Mouse (Mus musculus) olfactory bulb, adult 2 months (tissue): Measurements from ENCODE around the gene Fam213a. TPM values are rescaled to one million over a fixed set of nuclear protein-coding genes. Genes with fewer than 3 reads are reported as not detected.

Experiments
- H3K27ac ChIP-seq: fragments of 200-500 bp; 2 replicates; pipeline ENCODE4 v1.5.1; 2012; ENCODE audit warnings: low read depth, low read length; ENCODE audit not compliant: insufficient read depth
- H3K4me1 ChIP-seq: fragments of 200-500 bp; 2 replicates; pipeline ENCODE4 v1.6.1; 2012; ENCODE audit warnings: low read length; ENCODE audit not compliant: control insufficient read depth, insufficient read depth
- H3K4me3 ChIP-seq: fragments of 200-500 bp; 2 replicates; pipeline ENCODE4 v1.5.1; 2012; ENCODE audit warnings: mild to moderate bottlenecking, low read depth, low read length, moderate library complexity; ENCODE audit not compliant: insufficient read depth
- CTCF ChIP-seq: fragments of 200-500 bp; IDR thresholded peaks from 2 replicates; pipeline ENCODE4 v1.5.1; 2012; ENCODE audit warnings: low read depth, mild to moderate bottlenecking, low read length, moderate library complexity; ENCODE audit not compliant: insufficient read depth
- POLR2A ChIP-seq: fragments of 200-500 bp; IDR thresholded peaks from 2 replicates; pipeline ENCODE4 v1.6.1; 2012; ENCODE audit warnings: mild to moderate bottlenecking, low read depth, low read length, moderate library complexity; ENCODE audit not compliant: insufficient read depth
- WGBS: fragments of 180-500 bp; shearing (Covaris S2); methylation state at CpG from one replicate; pipeline ENCODE4 v1.1.7; 2018; 5-methylcytosine and 5-hydroxymethylcytosine counted together
- polyA plus RNA-seq: library from polyadenylated mRNA; stranded (reverse); fragments of >200 nt; gene quantifications from 2 replicates; pipeline ENCODE4 v1.2.4, GENCODE M21; 2012; ENCODE audit warnings: low replicate concordance; ENCODE audit not compliant: missing spikeins, insufficient read depth, insufficient read length

Gene Fam213a
- polyA plus RNA-seq, 1 experiment = not detected

DNA sequence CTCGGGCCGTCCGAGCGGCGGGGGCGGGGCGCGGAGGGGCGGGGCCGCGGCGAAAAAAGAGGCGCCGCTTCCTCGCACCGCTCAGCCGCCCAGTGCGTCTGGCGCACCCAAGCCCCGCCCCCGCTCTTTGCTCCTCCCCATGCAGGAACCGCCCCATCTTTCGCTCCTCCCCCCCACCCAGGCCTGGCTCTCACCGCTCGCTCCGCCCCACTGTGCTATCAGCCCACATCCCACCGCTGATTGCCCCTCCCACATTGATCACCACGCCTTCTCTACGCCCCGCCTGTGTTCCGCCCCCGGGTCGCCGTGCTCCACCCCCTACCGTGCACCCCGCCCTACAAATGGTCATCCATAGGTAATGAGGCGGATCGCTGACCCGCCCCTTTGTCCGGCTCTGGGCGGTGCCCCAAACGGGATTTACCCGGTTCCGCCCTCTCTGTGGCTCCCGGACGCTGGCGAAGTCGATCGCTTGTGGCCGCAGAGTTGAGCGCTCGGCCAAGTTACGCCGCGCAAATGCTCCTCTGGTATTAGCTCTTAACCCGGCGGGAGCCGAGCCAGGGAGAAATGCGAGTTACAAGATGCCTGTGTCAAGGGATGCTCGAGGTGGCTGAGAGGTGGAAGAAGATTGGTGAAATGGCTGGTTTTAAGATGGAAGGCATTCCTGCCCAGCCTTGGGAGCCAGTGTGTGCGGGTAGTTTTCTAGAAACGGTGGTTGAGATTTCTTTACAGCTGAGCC is 46.6 kb downstream of the Fam213a start:
- TF ChIP-seq POLR2A (no peak), CTCF (no peak)
- H3K27ac ChIP-seq = peak overlapping the region; percentile 13; the same call in 1 of the 2 replicates
- under 1% methylated on average over 60 of the region's 62 CpGs for WGBS
- peaks cover 18% of the 10 kb centered on the region for H3K4me1 ChIP-seq
- H3K4me3 ChIP-seq = peak overlapping the region; percentile 89

- peak within 1 kb of the TSS; percentile 89 for H3K4me3 ChIP-seq
- H3K27ac ChIP-seq = peak within 1 kb of the TSS; percentile 65
- H3K4me1 ChIP-seq = peaks cover 18% of the 10 kb centered on the region
- TF ChIP-seq POLR2A (0 out of 2 replicates have a peak, but pooled peaks have one; percentile 5), CTCF (no peak)
- 1% methylated on average over 54 of the region's 54 CpGs for WGBS
These were observed 47.2 kb downstream of the Fam213a start, which contains the start of gene Tspan14 for GRCm38 (mm10) chr14:40966392-40966861. TSS of gene Tspan14 (minus strand) at chr14:40966807.

DNA sequence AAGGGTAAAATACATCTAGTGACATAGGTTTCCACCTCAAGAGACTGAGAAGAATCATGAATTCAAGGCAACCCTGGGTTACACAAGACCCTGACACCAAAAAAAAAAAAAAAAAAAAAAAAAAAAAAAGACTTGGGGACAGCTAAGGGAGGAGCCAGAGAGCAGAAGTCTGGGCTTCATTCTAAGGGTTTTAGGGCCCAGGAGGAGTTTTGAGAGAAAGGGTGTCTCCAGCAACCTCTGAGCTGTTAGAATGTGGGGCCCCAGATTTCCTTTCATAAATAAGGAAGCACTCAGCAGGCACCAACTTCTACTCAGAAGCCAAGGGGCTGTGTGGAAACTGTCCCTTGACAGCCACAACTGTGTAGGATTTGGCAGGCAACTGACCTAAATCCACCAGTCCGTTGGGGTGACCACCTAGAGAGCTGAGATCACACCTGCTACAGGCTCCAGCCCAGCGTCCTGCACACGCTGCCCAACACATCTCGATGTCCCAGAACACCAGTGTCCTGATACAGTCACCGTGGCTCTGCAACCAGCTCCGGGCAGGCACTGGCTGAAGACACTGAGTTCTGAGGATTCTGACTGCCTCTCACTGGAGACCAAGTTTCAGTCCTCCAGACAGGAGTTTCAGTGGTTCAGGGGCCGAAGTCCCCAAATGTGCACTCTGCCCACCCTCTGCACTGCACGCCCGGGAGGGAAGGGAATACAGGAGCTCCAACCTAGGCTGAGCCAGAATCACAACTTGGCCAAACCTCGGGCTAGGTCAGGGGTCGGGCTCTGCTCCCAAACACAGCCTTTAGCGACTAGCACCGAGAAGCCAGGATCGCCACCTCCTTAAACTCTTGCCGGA is 47.9 kb downstream of the Fam213a start:
- no peak overlapping the region for H3K27ac ChIP-seq
- TF ChIP-seq POLR2A = no peak
- no peak for TF ChIP-seq CTCF
- peaks cover 18% of the 10 kb centered on the region for H3K4me1 ChIP-seq
- H3K4me3 ChIP-seq = peak overlapping the region; percentile 89
- WGBS = 2% methylated on average over 15 of the region's 15 CpGs

DNA sequence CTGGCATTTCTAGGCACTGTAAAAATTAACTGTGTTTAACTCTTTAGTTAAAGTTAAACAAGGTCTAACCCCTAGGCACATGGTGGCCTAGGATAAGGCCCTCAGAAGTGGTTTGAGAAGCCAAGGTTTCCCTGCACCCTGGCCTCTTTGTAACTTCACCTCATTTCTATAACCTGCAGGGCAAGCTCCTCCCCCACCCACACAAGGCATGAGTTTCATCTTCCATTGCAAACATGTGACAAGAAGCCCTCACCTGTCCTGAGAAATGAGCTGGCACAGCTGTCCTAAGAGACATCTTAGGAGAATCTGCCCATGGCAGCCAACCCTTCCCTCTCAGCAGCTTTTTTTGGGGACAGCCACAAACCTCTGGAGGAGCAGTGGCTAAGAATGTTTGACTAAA is 48.7 kb downstream of the Fam213a start:
- TF ChIP-seq CTCF = no peak
- no peak for TF ChIP-seq POLR2A
- Histone ChIP-seq H3K4me3 (no peak overlapping the region), H3K27ac (no peak overlapping the region), H3K4me1 (peaks cover 20% of the 10 kb centered on the region)

- 89% methylated on average over 3 of the region's 3 CpGs for WGBS
- Histone ChIP-seq H3K4me1 (peaks cover 20% of the 10 kb centered on the region), H3K4me3 (no peak overlapping the region), H3K27ac (no peak overlapping the region)
- no peak for TF ChIP-seq POLR2A
- no peak for TF ChIP-seq CTCF
These were observed 49.4 kb downstream of the Fam213a start for GRCm38 (mm10) chr14:40964214-40964610.

- H3K27ac ChIP-seq = no peak overlapping the region
- TF ChIP-seq POLR2A = no peak
- H3K4me3 ChIP-seq = no peak overlapping the region
- 77% methylated on average over 3 of the region's 3 CpGs for WGBS
- H3K4me1 ChIP-seq = peaks cover 24% of the 10 kb centered on the region
These were observed 49.9 kb downstream of the Fam213a start for GRCm38 (mm10) chr14:40963501-40964213.

- 70% methylated on average over 11 of the region's 11 CpGs for WGBS
- peaks cover 31% of the 10 kb centered on the region for H3K4me1 ChIP-seq
- no peak for TF ChIP-seq POLR2A
- no peak for TF ChIP-seq CTCF
- H3K4me3 ChIP-seq = no peak overlapping the region
- no peak overlapping the region; the same call in 1 of the 2 replicates for H3K27ac ChIP-seq
These were observed 51.0 kb downstream of the Fam213a start for GRCm38 (mm10) chr14:40962365-40963290.

DNA sequence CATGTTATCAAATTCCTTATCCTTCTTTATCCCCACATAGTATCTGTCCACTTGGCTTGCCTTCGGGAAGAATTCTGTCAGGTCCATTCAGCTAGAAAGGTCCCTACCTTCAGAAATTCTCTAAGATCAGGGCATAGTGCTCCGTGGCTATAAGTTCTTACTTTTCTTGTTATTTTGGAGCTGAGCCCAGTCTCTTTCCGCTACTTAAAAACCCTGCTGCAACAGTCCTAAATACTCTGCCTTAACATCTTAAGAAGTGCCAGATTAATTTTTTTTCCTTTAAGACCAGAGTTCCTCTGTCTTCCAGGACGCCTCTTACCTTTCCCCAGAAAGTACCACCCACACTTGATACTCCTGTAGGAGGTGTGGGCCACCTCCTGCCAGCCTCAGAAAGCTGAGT is 53.4 kb downstream of the Fam213a start:
- H3K27ac ChIP-seq = no peak overlapping the region
- TF ChIP-seq POLR2A = no peak
- no peak for TF ChIP-seq CTCF
- WGBS = 60% methylated on average over 4 of the region's 4 CpGs
- H3K4me1 ChIP-seq = peaks cover 41% of the 10 kb centered on the region
- H3K4me3 ChIP-seq = no peak overlapping the region
